Mouse (Mus musculus): ENCODE data around the gene Sox6. TPM values are rescaled to one million over a fixed set of nuclear protein-coding genes. Genes with fewer than 3 reads are reported as not detected.

Gene Sox6
- polyA plus RNA-seq, 1 experiment, result 3.8 TPM

GRCm38 (mm10) chr7:115830938-115831873 is 207.4 kb downstream of the Sox6 start:
- DNase-seq (ENCODE audit: low spot score), result no peak

GRCm38 (mm10) chr7:115830366-115830765 is 208.2 kb downstream of the Sox6 start:
- DNase-seq (ENCODE audit: low spot score), result no peak

GRCm38 (mm10) chr7:115829756-115830155 is 208.8 kb downstream of the Sox6 start:
- no peak for DNase-seq (ENCODE audit: low spot score)

GRCm38 (mm10) chr7:115829260-115829659 is 209.3 kb downstream of the Sox6 start:
- DNase-seq (ENCODE audit: low spot score), result no peak

GRCm38 (mm10) chr7:115825295-115825694 is 213.3 kb downstream of the Sox6 start:
- DNase-seq (ENCODE audit: low spot score), result no peak

- no peak for DNase-seq (ENCODE audit: low spot score)
Measured at GRCm38 (mm10) chr7:115824621-115825256, 213.9 kb downstream of the Sox6 start.

GRCm38 (mm10) chr7:115819136-115819535 is 219.5 kb downstream of the Sox6 start:
- no peak for DNase-seq (ENCODE audit: low spot score)

GRCm38 (mm10) chr7:115803256-115803655 is 235.3 kb downstream of the Sox6 start:
- DNase-seq (ENCODE audit: low spot score), result no peak

- no peak for DNase-seq (ENCODE audit: low spot score)
Measured at GRCm38 (mm10) chr7:115794139-115794858, 244.3 kb downstream of the Sox6 start.

GRCm38 (mm10) chr7:115792841-115793240 is 245.8 kb downstream of the Sox6 start:
- no peak for DNase-seq (ENCODE audit: low spot score)

GRCm38 (mm10) chr7:115789116-115789823 is 249.3 kb downstream of the Sox6 start:
- no peak for DNase-seq (ENCODE audit: low spot score)

GRCm38 (mm10) chr7:115783982-115784917 is 254.3 kb downstream of the Sox6 start:
- no peak for DNase-seq (ENCODE audit: low spot score)

GRCm38 (mm10) chr7:115780148-115780547 is 258.4 kb downstream of the Sox6 start:
- no peak for DNase-seq (ENCODE audit: low spot score)

- no peak for DNase-seq (ENCODE audit: low spot score)
Measured at GRCm38 (mm10) chr7:115779544-115779943, 259.1 kb downstream of the Sox6 start.

- no peak for DNase-seq (ENCODE audit: low spot score)
Measured at GRCm38 (mm10) chr7:115776736-115777135, 261.9 kb downstream of the Sox6 start.

GRCm38 (mm10) chr7:115776324-115776723 is 262.3 kb downstream of the Sox6 start:
- no peak for DNase-seq (ENCODE audit: low spot score)

- no peak for DNase-seq (ENCODE audit: low spot score)
Measured at GRCm38 (mm10) chr7:115766316-115766715, 272.3 kb downstream of the Sox6 start.

GRCm38 (mm10) chr7:115763851-115764250 is 274.7 kb downstream of the Sox6 start:
- no peak for DNase-seq (ENCODE audit: low spot score)

- no peak for DNase-seq (ENCODE audit: low spot score)
Measured at GRCm38 (mm10) chr7:115758172-115758571, 280.4 kb downstream of the Sox6 start.

GRCm38 (mm10) chr7:115755272-115755671 is 283.3 kb downstream of the Sox6 start:
- no peak for DNase-seq (ENCODE audit: low spot score)

GRCm38 (mm10) chr7:115754216-115754615 is 284.4 kb downstream of the Sox6 start:
- DNase-seq (ENCODE audit: low spot score), result no peak
